Mouse (Mus musculus) heart, embryonic 10.5 days (tissue): ENCODE data around the gene Lipt2. TPM values are rescaled to one million over a fixed set of nuclear protein-coding genes. Genes with fewer than 3 reads are reported as not detected.

Source experiments
- DNase-seq: peaks from one replicate; pipeline ENCODE4 v3.0.0-alpha.2; 2017; ENCODE audit warnings: low spot score
- H3K27ac ChIP-seq: fragments of 300-500 bp; sonication (generic); 2 replicates; pipeline ENCODE4 v1.5.1; 2016; ENCODE audit warnings: mild to moderate bottlenecking
- H3K27me3 ChIP-seq: fragments of 300-500 bp; sonication (generic); 2 replicates; pipeline ENCODE4 v1.6.1; 2016; ENCODE audit warnings: mild to moderate bottlenecking; ENCODE audit not compliant: poor library complexity, insufficient read depth, severe bottlenecking
- H3K36me3 ChIP-seq: fragments of 300-500 bp; sonication (generic); 2 replicates; pipeline ENCODE4 v1.6.1; 2016; ENCODE audit warnings: mild to moderate bottlenecking, moderate library complexity
- H3K4me1 ChIP-seq: fragments of 300-500 bp; sonication (generic); 2 replicates; pipeline ENCODE4 v1.6.1; 2016; ENCODE audit warnings: mild to moderate bottlenecking
- H3K4me3 ChIP-seq: fragments of 300-500 bp; sonication (generic); 2 replicates; pipeline ENCODE4 v1.5.1; 2016; ENCODE audit warnings: mild to moderate bottlenecking, moderate library complexity
- H3K9me3 ChIP-seq: fragments of 300-500 bp; sonication (generic); 2 replicates; pipeline ENCODE4 v1.6.1; 2016; ENCODE audit warnings: mild to moderate bottlenecking, moderate library complexity
- WGBS: fragments of 180-500 bp; shearing (Covaris S2); methylation state at CpG from one replicate; pipeline ENCODE4 v1.1.7; 2016; 5-methylcytosine and 5-hydroxymethylcytosine counted together
- polyA plus RNA-seq: library from polyadenylated mRNA; unstranded; fragments of >200 nt; fragmentation: Nextera tagmentation; extraction: Ambion mirVana; gene quantifications from 2 replicates; pipeline ENCODE4 v1.2.1, GENCODE M21; 2016

Gene Lipt2
- 13.1 and 20.9 TPM in 2 replicates for polyA plus RNA-seq

GRCm38 (mm10) chr7:100159105-100159841 is at the start of gene Lipt2:
Gene Lipt2 (plus strand): TSS chr7:100159277.
- DNase-seq, result peak; percentile 95
- under 1% methylated on average over 78 of the region's 78 CpGs for WGBS
- Histone ChIP-seq H3K9me3 (no peaks in the 10 kb centered on the region), H3K4me1 (peaks cover 12% of the 10 kb centered on the region; the same call in 1 of the 2 replicates), H3K27me3 (no peaks in the 10 kb centered on the region), H3K36me3 (no peaks in the 10 kb centered on the region), H3K27ac (peak within 1 kb of the TSS; percentile 97), H3K4me3 (peak within 1 kb of the TSS; percentile 86)

DNA sequence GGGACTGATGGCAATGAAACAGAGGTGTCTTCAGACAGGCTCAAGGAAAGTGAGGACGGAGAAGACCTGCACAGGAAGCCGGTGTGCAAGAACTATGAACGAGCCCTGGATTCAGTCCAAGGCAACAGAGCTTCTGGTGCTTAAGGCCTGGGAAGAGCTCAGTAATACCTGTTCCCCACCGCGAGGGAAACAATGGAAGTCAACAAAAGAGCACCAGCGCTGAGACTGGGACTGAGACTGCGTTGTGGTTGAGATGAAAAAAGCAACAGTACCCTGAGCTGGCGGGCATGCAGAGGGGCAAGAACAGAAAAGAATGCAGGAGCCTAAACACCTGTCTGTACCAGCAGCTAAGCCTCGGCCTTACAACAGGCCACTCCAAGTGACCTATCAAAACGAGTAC is 47.6 kb upstream of the Lipt2 start:
- no peak overlapping the region for H3K4me3 ChIP-seq
- H3K4me1 ChIP-seq, result no peaks in the 10 kb centered on the region
- H3K27me3 ChIP-seq, result no peaks in the 10 kb centered on the region
- no peak for DNase-seq
- 82% methylated on average over 10 of the region's 10 CpGs for WGBS
- no peak overlapping the region for H3K27ac ChIP-seq
- H3K9me3 ChIP-seq, result no peaks in the 10 kb centered on the region
- peaks cover 65% of the 10 kb centered on the region for H3K36me3 ChIP-seq

- H3K9me3 ChIP-seq, result no peaks in the 10 kb centered on the region
- no peak for DNase-seq
- no peak overlapping the region for H3K27ac ChIP-seq
- 78% methylated on average over 7 of the region's 7 CpGs for WGBS
- no peak overlapping the region for H3K4me3 ChIP-seq
- H3K27me3 ChIP-seq, result no peaks in the 10 kb centered on the region
- no peaks in the 10 kb centered on the region for H3K4me1 ChIP-seq
- H3K36me3 ChIP-seq, result peaks cover 77% of the 10 kb centered on the region
These were observed 45.3 kb upstream of the Lipt2 start for GRCm38 (mm10) chr7:100113821-100114220.

DNA sequence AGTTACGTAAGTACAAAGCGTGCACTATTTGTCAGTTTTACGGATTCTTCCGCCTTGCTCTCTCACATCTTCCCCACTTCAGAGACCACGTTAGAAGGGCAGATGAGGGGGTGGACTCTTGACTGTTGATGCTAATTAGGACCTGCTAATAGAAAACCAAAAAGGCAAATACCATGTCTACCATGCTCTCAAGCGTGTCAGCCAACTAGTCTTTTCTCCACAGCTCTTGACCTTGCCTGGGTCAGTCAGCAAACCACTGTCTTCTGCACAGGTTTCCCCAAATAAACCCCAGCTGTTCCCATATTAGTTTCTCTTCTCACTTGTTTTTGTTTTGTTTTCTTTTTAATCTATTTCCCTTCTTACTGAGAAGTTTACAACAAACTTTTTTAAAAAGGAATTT is 44.8 kb upstream of the Lipt2 start:
- H3K9me3 ChIP-seq, result no peaks in the 10 kb centered on the region
- H3K27me3 ChIP-seq, result no peaks in the 10 kb centered on the region
- H3K4me1 ChIP-seq, result no peaks in the 10 kb centered on the region
- peaks cover 78% of the 10 kb centered on the region for H3K36me3 ChIP-seq
- 90% methylated on average over 6 of the region's 6 CpGs for WGBS
- no peak for DNase-seq
- H3K4me3 ChIP-seq, result no peak overlapping the region
- H3K27ac ChIP-seq, result no peak overlapping the region

DNA sequence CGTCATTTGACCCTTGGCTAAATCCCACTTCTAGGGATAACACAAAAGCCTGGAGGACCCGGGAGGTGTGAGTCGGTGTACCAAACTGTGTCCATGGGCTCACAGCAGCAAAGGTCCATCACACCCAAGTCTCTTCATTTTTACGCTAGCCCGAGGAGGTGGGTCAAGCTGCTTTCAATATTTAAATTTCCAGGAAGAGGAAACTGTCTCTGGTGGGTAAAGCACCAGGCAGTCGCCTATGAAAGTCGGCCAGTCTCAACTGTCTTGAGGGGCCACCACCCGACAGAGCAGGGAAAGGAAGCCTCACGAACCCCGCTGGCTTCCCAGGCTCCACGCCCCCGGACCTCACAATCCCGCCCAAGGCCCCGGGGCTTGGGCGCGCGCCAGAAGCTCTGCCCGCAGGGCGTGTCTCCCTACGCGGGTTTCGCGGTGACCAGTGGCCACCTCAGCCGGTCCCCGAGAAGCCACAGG is 38.3 kb upstream of the Lipt2 start:
- 0% methylated on average over 25 of the region's 25 CpGs for WGBS
- H3K27me3 ChIP-seq, result no peaks in the 10 kb centered on the region
- 0 out of 2 replicates have a peak, but pooled peaks cover 2% of the 10 kb centered on the region for H3K4me1 ChIP-seq
- DNase-seq, result peak; percentile 80
- peak overlapping the region; percentile 94 for H3K4me3 ChIP-seq
- no peaks in the 10 kb centered on the region for H3K9me3 ChIP-seq
- peaks cover 33% of the 10 kb centered on the region for H3K36me3 ChIP-seq
- H3K27ac ChIP-seq, result peak overlapping the region; percentile 95

DNA sequence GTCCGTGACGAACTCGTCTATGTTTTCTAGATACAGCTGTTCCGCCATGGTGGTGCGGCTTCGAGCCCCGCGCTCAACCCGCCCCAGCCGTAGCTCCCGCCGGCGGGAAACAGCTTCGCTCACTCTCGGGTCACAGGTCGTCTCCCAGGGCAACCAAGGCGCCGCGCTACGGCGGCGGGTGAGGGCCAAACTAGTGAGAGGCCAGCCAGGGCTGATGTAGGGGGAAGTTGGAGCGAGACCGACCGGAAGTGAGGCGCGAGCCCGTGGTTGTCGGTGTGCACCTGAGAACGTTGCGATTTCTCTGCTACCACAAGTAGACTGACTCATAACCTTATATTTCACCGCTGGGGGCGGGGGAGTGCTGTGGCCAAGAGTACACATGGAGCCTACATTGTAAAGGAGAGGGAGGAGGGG is 37.7 kb upstream of the Lipt2 start, which contains the start of gene Pold3:
Gene Pold3 (minus strand): TSS at position 190 of the 414 bp plus-strand sequence.
- Histone ChIP-seq H3K4me1 (0 out of 2 replicates have a peak, but pooled peaks cover 2% of the 10 kb centered on the region), H3K4me3 (peak within 1 kb of the TSS; percentile 94), H3K27me3 (no peaks in the 10 kb centered on the region), H3K27ac (peak within 1 kb of the TSS; percentile 95), H3K36me3 (peaks cover 29% of the 10 kb centered on the region), H3K9me3 (no peaks in the 10 kb centered on the region)
- DNase-seq, result peak; percentile 99
- WGBS, result under 1% methylated on average over 33 of the region's 33 CpGs

DNA sequence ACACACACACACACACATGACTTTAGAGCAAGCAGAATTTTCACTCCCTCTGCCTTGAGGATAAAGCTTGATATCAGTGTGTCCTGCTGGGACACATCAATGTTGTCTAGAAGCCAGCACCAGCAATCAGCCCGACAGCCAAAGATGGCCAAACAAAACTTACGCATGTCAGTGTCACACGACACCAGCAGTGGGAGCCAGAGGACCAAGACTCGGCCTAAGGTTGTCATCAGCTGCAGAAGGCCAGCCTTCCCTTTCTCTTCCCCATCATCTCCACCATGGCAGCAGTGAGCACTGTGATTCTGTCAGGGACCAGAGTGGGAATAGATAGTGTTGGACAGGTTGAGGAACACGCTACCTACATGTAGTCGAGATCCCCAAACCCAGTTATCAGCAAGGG is 35.6 kb upstream of the Lipt2 start:
- 56% methylated on average over 6 of the region's 6 CpGs for WGBS
- H3K4me3 ChIP-seq, result no peak overlapping the region
- peaks cover 8% of the 10 kb centered on the region; the same call in 1 of the 2 replicates for H3K36me3 ChIP-seq
- H3K27me3 ChIP-seq, result no peaks in the 10 kb centered on the region
- DNase-seq, result no peak
- H3K9me3 ChIP-seq, result no peaks in the 10 kb centered on the region
- no peak overlapping the region for H3K27ac ChIP-seq
- H3K4me1 ChIP-seq, result 0 out of 2 replicates have a peak, but pooled peaks cover 2% of the 10 kb centered on the region

- H3K27me3 ChIP-seq, result no peaks in the 10 kb centered on the region
- no peak overlapping the region for H3K4me3 ChIP-seq
- 0 out of 2 replicates have a peak, but pooled peaks cover under 1% of the 10 kb centered on the region for H3K36me3 ChIP-seq
- no peak for DNase-seq
- H3K4me1 ChIP-seq, result 0 out of 2 replicates have a peak, but pooled peaks cover 2% of the 10 kb centered on the region
- H3K27ac ChIP-seq, result no peak overlapping the region
- 74% methylated on average over 2 of the region's 2 CpGs for WGBS
- no peaks in the 10 kb centered on the region for H3K9me3 ChIP-seq
These were observed 34.9 kb upstream of the Lipt2 start for GRCm38 (mm10) chr7:100124211-100124610.

- Histone ChIP-seq H3K4me1 (0 out of 2 replicates have a peak, but pooled peaks cover 2% of the 10 kb centered on the region), H3K27me3 (no peaks in the 10 kb centered on the region), H3K36me3 (no peaks in the 10 kb centered on the region), H3K4me3 (no peak overlapping the region), H3K9me3 (no peaks in the 10 kb centered on the region), H3K27ac (no peak overlapping the region)
- 65% methylated on average over 4 of the region's 4 CpGs for WGBS
- DNase-seq, result no peak
These were observed 33.9 kb upstream of the Lipt2 start for GRCm38 (mm10) chr7:100125166-100125565.

DNA sequence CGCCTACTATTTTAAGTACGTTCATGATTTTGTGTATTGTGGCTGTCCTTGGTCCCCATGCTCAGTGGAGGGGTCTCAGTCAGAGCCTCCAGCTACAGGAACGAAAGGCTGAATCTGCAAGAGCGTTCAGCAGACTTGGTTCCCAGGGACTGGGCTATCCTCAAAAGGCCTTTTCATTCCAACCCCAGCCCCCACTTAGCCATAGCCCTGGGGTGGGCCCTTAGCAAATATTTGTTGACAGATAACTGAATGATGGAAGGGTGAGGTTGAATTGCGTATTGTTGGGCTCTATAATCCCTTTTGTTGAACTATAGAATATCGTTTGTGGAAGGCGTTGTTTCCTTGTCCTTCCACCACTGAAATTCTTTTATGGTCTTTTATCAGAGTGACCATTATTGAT is 32.6 kb upstream of the Lipt2 start:
- Histone ChIP-seq H3K9me3 (no peaks in the 10 kb centered on the region), H3K4me1 (0 out of 2 replicates have a peak, but pooled peaks cover 2% of the 10 kb centered on the region), H3K27me3 (no peaks in the 10 kb centered on the region), H3K27ac (no peak overlapping the region), H3K36me3 (no peaks in the 10 kb centered on the region), H3K4me3 (no peak overlapping the region)
- 75% methylated on average over 7 of the region's 7 CpGs for WGBS
- no peak for DNase-seq

GRCm38 (mm10) chr7:100128262-100129041 is 30.6 kb upstream of the Lipt2 start:
- DNase-seq, result no peak
- no peak overlapping the region for H3K4me3 ChIP-seq
- no peaks in the 10 kb centered on the region for H3K36me3 ChIP-seq
- no peak overlapping the region for H3K27ac ChIP-seq
- 71% methylated on average over 7 of the region's 7 CpGs for WGBS
- H3K4me1 ChIP-seq, result 0 out of 2 replicates have a peak, but pooled peaks cover 2% of the 10 kb centered on the region
- H3K9me3 ChIP-seq, result no peaks in the 10 kb centered on the region
- no peaks in the 10 kb centered on the region for H3K27me3 ChIP-seq

DNA sequence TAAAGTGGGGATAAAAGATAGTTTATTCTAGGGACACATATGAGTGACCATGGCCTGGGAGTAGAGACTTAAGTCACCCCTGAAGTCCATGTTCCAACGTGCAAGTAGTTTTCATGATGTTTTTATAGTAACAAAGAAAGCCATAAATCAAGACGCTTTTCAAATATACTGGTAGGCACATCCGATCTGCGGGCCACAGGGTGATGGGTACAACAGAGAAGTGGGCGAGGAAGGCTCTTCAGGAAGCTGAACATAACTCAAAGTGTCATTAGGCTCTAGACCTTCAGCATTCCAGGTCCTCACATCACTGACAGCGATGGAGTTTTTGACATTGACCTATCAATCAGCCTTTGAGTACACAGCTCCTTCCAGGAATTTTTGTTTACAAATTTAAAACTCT is 28.5 kb upstream of the Lipt2 start:
- Histone ChIP-seq H3K4me1 (no peaks in the 10 kb centered on the region), H3K27me3 (no peaks in the 10 kb centered on the region)
- WGBS, result 80% methylated on average over 6 of the region's 6 CpGs

DNA sequence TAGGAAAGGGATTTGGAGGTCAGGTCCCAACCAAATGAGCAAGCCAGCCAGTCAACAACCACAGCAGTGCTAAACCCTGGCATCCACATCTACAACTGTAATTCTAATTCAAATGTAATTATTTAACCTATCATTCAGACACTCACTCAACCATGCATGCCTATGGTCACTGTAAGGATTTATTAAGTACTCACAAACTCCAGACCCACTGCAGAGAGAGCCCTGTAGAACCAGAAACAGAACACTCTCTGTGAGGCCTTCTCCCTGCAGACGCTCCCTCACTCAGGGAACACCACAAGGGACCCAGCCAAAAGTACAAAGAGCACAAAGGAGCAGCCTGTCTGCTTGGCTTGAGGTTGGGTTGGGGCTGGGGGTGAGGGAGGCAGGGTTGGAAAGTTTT is 26.7 kb upstream of the Lipt2 start:
- no peaks in the 10 kb centered on the region for H3K4me1 ChIP-seq
- no peak overlapping the region for H3K4me3 ChIP-seq
- no peak for DNase-seq
- H3K9me3 ChIP-seq, result no peaks in the 10 kb centered on the region
- no peak overlapping the region for H3K27ac ChIP-seq
- 72% methylated on average over 1 of the region's 1 CpGs for WGBS
- no peaks in the 10 kb centered on the region for H3K36me3 ChIP-seq
- H3K27me3 ChIP-seq, result no peaks in the 10 kb centered on the region

More for the DNA sequence above, 28.5 kb upstream of the Lipt2 start:
- Histone ChIP-seq H3K27ac (no peak overlapping the region), H3K9me3 (no peaks in the 10 kb centered on the region), H3K36me3 (no peaks in the 10 kb centered on the region), H3K4me3 (no peak overlapping the region)
- no peak for DNase-seq
